Mouse (Mus musculus) urinary bladder, adult 2 months (tissue): Measurements from ENCODE around the gene Fbln2. TPM values are rescaled to one million over a fixed set of nuclear protein-coding genes. Genes with fewer than 3 reads are reported as not detected.
"Not testable (repeated sequence)": the region's sequence is repeated elsewhere in the genome, so short reads cannot be mapped to it uniquely, and the experiment has no call there.

Experiments used
- DNase-seq: peaks from one replicate; pipeline ENCODE4 v3.0.0; 2022; ENCODE audit warnings: low spot score
- polyA plus RNA-seq: library from polyadenylated mRNA; depleted of rRNA; stranded (reverse); fragments of >200 nt; gene quantifications from 2 replicates; pipeline ENCODE4 v1.2.3, GENCODE M21; 2012; rRNA removed

The Fbln2 gene
- polyA plus RNA-seq = 60.4 and 68.7 TPM in 2 replicates

GRCm38 (mm10) chr6:91212155-91212554 lies at the start of gene Fbln2:
TSS of gene Fbln2 (plus strand) at chr6:91212455.
- not testable (repeated sequence) for DNase-seq

DNA sequence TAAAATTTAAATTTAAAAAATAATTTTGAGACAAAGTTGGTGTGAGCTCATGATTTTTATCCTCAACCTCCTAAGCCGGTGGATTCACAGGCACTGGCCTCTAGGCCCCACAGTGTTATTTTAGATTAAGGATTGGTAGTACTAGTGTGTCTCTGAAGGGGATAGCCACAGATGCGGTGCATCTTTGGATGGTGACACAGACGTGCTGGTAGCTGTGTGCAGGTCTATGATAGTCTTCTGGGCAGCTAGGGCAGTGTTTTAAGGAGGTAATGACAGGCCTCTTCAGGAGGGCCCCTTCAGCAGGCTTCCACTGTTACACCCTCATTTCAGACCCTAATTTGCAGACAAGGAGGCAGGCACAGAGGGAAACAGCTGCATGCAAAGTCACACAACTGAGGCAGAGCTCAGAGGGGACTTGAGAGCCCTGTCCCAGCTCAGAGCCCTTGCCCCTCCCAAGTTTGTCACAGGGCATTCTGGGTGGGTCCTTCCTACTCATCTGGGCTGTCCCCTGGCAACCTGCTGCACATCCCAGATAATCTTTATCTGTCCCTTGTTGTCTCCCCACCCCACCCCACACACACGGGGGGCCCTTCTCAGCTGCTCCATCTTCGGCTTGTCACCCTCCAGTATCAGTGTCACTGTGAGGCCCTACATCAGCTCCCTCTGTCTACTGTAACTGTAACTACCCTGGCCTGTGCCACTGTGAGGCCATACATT lies 48.9 kb upstream of the Fbln2 start:
- DNase-seq = no peak

- no peak for DNase-seq
These were observed 47.7 kb upstream of the Fbln2 start for GRCm38 (mm10) chr6:91164584-91164983.

- DNase-seq = no peak
These were observed 47.0 kb upstream of the Fbln2 start for GRCm38 (mm10) chr6:91165210-91165609.

DNA sequence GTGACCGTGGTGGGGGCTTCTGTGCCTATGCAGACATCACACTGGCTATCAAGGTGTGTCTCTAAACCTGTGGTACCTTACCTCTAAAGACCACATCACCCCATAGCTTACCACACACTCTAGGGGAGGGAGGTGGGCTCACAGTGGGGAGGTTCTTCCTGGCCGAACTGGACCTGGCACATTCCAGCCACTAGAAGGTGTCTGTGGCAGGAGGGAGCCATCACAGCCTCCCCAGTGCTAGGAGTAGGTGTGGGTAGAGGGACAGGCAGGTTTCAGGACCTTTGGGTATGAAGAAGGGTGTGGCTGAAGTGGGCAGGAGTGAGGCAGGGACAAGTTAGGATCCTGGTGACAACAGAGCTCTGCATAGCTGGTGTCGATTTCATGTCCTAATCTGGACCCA lies 44.4 kb upstream of the Fbln2 start:
- no peak for DNase-seq

DNA sequence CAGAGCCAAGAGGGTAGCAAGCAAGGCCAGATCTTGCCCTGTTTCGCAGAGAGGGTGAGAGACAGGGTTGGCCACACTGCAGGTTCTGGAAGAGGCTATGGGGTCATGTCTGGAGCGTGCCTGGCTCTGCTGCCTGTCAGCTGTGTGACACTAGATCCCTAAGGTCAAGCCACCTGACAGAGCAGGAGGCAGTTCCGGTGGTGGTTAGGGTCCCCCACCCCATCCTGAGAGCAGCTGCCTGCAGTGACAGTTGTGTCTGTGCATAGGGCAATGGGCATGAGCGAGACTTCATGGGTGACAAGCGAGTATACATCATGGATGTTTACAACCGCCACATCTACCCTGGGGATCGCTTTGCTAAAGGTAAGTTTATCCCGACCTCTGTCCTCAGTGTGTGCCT lies 43.1 kb upstream of the Fbln2 start:
- no peak for DNase-seq

DNA sequence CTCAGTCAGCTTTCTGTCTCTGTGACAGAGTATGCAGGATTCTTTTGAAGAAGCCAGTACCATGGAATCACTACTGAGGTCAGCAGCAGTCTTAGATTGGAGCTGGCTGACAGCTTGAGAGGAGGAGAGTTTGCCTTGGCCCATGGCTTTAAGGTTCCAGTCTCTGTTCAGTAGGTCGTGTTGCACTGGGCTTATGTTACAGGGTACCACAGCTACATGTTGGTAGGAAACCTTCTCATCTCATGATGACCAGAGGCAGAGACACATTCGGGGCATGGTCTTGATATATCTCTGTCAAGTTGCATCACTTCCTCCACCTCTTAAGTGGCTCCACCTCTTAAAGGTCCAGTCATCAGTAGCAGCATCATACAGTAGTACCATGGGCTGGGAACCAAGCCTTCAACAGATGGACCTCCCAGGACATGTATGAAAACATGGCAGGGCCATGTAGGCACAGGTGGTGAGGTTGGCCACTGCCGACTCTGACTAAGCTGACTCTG lies 40.8 kb upstream of the Fbln2 start:
- no peak for DNase-seq

DNA sequence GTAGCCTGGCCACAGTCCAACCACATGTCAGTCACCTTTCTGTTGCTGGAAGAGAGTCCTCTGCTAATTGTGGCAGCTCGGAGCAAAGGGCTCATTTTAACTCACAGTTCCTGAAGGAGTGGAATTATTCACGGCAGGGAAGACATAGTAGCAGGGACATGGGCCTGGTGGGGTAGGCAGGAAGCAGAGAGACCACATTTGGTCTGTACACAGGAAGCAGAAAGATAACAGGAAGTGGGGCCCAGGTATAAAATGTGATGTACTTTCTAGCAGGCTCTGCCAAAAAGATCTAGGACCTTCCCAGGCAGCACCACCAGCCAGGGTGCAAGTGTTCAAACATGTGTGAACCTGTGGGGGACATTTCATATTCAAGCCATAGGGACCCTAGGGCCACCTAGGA lies 39.9 kb upstream of the Fbln2 start:
- no peak for DNase-seq

- DNase-seq = no peak
These were observed 38.9 kb upstream of the Fbln2 start for GRCm38 (mm10) chr6:91173221-91173880.

DNA sequence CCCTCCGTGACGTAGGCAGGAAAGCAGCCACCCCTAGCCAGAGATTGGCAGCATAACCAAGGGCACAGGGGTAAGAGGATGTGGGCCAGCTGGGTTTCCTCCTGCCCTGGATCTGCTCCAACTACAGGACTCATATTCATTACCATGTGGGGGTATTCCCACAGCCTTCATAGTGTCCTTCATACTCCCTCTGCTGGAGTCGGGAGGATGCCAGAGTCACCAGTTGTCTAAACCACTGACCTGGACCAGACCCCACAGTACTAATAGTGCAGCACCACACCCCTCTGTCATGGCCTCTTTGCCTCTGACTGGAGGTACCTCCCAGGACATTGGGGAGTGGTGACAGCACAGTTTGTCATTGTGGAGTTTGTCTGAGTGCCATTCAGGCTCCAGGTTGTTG lies 38.0 kb upstream of the Fbln2 start:
- DNase-seq = no peak

- no peak for DNase-seq
These were observed 31.5 kb upstream of the Fbln2 start for GRCm38 (mm10) chr6:91180767-91181171.

- DNase-seq = no peak
These were observed 30.9 kb upstream of the Fbln2 start for GRCm38 (mm10) chr6:91181320-91181719.

- DNase-seq = no peak
These were observed 30.2 kb upstream of the Fbln2 start for GRCm38 (mm10) chr6:91182075-91182490.

DNA sequence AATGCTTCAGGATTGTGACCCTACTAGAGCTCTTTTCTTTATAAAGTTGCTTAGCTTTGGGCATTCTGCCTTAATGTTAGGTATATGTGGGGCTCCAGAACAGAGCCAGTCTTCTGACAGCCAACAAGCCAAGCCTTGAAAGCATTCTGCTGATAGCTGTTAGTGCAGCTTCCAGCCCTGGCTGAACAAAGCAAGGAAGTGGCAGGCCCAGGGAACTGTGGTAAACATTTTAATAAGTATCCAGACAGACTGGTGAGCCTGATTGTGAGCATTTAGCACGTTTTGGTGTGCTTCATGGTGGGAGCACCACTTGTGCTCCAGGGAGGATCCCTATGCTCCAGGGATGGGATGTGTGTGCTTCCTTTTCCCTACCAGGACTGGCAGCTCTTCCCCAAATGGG lies 29.2 kb upstream of the Fbln2 start:
- DNase-seq = no peak

DNA sequence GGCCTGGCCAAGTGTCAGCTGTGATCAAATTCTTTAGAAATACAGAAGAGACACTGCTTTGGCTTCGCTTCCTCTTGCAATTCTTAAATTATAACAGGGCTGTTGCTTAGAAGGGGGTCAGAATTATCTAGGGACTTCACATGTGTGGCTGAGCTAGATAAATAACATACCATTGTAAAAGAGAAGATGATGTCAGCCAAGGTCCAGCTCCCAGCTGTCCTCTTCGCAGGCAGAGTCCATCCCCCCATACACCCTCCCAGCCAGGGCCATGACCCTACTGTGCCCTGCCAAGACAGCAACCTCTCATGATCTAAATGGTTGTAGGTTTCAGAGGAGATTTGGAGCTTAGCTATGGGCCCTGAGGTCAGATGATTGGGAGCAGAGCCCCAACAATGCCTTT lies 28.3 kb upstream of the Fbln2 start:
- no peak for DNase-seq

DNA sequence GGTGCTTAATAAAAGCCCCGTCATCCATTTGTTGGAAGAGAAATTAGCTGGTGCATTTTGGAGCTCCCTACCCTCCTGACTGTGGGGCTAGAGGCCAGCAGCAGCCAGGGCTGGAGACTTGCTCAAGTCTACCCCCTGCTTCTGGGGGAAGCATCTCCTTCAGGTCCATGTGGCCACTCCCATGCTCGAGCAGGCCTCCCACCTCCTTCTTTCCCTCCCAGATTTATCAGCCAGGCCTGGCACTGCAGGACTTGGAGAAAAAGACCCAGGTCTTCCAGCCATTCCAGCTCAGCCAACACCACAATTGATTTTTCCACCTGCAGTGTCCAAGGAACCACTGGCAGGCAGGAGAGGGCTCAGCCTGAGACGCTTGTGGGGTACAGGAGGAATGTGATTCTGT lies 27.5 kb upstream of the Fbln2 start:
- no peak for DNase-seq

DNA sequence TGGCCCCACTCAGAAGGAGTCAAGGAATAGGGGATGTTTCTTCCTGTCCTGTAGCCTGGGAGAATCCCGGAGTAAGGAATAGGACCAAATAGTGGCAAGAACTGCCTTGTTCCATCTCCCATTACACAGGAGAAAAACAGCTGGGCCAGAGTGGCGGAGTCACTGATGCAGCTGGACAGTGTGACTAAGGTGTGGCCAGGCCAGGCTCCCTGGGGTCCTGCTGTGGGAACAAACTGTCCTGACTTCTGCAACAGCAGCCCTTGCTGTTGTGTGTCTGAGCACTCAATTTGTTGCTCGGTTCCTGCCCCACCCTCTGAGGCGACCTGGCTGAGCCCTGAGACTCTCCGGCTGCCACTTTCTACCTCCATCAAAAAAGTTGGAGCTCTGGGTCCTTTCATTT lies 26.8 kb upstream of the Fbln2 start:
- no peak for DNase-seq

- no peak for DNase-seq
These were observed 25.9 kb upstream of the Fbln2 start for GRCm38 (mm10) chr6:91186161-91186931.

DNA sequence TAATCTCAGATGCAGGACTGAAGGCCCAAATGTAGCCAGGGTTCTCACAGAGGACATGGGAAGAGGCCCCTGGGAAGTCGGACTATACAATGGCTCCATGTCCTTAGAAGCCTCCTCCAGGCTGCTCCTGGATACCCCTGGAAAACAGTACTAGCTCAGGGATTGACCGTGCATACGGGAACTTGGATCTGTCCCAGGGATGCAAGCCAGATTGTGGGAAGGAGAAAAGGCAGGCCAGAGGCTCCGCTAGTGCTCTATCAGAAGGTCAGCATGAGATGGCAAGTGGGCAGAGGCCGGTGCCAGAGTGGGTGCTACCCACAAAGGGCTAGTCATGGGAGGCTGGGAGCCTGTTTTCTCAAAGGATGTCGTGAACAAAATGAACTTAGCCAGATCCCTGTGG lies 25.3 kb upstream of the Fbln2 start:
- no peak for DNase-seq

DNA sequence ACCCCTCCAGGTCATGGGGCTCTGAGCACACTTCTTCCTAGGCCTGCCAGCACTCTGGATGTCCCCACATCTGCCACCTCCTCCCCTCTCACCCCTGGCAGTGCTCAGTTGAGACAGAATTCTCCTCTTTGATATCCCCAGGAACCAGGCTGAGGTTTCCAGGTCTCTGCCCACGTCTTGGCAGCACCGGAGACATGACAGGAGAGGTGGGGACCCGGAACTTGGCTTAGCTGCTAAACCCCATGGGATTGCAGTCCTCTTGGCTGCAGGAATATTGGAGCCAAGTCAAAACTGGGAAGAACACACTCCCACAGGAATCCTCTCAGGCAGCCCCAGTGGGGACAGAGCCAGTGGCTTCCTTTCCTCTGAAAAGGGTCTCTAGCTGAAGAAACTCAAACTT lies 24.4 kb upstream of the Fbln2 start:
- DNase-seq = no peak

GRCm38 (mm10) chr6:91189971-91190370 lies 22.3 kb upstream of the Fbln2 start:
- no peak for DNase-seq

DNA sequence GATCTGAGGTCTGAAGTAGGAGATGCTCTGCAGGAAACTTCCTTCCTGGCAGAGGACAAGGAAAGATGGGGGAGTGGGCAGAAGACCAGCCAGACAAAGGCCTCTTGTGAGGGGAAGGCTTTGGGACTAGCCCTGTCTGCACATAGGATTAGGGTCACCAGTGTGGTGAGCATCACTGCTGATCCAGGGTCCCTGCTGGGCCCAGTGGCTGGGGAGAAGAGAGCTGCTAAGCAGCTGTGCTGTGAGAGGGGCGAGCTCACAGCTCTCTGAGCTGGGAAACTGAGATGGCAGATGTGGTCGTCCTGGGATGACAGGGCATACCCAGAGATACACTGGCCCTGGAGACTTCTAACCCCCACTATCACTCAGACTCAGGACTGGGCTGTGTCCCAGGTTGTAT lies 20.8 kb upstream of the Fbln2 start:
- DNase-seq = no peak

- DNase-seq = no peak
These were observed 19.8 kb upstream of the Fbln2 start for GRCm38 (mm10) chr6:91192421-91192820.
